Mouse (Mus musculus) right cerebral cortex, postnatal 36 days (tissue): Measurements from ENCODE around the gene 9930021J03Rik.

Experiments used
- DNase-seq, 2 experiments: peaks; one replicate each; pipeline ENCODE4 v3.0.0; 2022; ENCODE audit warnings: low spot score in 2 of 2, mixed read lengths in 1 of 2

The 9930021J03Rik gene

DNA sequence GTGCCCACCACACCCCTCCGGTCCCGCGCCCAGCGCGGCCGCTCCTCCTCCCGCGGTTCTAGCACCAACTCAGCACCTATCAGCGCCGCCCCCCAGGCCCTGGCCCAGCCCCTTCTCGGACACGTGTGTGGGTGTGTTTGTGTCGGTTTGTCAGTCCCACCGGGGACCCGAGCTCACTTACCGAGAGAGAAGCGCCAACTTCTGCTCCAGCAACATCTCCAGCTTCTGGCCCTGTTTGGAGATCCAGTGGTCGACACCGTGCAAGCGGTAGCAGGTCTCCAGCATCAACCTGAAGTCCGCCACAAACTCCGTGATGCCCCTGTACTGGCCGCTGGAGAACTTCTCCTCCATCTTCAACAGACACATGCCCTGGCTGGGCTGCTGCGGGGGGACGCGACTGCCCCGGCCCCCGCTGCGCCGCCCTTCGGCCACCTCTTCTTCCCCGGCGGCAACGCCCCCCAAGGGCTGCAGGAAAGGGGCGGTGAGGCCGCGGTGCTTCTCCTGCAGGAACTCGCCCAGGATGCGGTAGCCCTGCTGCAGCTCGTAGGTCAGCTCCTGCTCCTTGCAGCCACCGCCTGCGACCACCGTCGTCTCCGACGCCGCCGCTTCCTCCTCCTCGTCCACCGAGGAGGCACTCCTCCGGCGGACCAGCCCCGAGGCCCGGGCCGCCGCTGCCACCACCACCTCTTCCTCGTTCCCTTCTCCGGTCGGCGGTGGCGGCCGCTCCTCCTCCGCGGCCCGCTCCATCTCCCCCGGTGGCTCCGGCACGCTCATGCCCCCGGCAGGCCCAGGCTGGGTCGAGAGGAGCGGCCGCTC lies 480 bp downstream of the 9930021J03Rik start:
- peak; percentile 20 to 34 for DNase-seq

GRCm38 (mm10) chr19:29803946-29804345 lies 1.8 kb downstream of the 9930021J03Rik start:
- DNase-seq = no peak

- no peak for DNase-seq
Observed at GRCm38 (mm10) chr19:29797371-29797770, 8.4 kb downstream of the 9930021J03Rik start.

DNA sequence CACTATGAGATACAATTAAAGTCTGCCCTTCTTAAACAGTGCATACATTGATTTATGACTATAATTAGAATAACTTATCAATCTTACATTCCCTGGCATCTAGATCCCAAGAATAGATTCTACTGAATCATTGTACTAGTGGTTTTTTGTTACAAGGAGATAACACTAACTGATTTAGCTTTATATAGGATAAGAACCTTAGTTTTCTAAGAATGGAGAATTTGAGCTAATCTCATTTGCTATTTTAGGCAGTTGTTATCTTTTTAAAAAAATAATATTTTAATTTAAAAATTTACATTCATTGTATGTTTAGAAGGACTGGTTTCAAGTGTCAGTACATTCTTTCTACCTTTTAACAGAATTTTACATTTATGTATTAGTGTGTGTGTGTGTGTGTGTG lies 17.8 kb downstream of the 9930021J03Rik start:
- no peak for DNase-seq

GRCm38 (mm10) chr19:29782914-29783313 lies 22.9 kb downstream of the 9930021J03Rik start:
- no peak for DNase-seq

DNA sequence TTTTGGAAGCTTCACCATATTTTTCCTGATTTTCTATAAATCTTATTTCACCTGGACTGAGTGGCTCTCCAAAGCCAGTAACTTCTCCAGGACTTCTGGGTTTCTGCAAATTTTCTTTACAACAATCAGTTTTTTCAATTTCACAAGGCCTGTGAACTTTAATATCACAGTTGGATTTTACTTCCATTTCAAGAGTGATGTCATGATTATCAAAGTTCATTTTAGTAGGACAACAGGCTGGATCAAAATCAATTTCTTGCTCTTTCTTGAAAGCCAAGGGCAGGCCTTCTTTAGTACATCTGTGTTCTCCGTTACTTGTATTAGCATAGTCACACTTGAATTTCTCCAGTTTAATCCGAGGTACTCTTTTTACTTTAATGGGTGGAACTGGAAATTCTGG lies 51.9 kb downstream of the 9930021J03Rik start:
- no peak for DNase-seq

DNA sequence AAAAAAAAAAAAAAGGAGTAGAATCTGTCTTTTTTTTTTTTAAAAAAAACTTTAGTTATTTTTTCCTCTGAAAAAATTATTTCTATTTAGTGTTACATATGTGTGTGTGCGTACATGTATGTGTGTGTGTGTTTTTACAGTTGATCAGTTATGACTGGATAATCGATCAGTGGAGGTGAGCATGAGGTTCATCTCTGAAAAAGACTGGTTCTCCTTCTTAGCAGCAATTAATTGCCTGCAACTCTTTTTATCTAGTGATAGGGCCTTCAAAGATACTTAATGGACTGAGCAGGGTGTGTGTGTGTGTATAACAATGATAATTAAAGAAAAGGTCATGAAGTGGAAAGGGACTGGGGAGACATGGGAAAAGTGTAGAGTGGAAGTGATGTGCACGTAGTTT lies 54.8 kb downstream of the 9930021J03Rik start:
- no peak for DNase-seq

GRCm38 (mm10) chr19:29743531-29743930 lies 62.3 kb downstream of the 9930021J03Rik start:
- DNase-seq = no peak

- DNase-seq = no peak
Observed at GRCm38 (mm10) chr19:29740661-29741060, 65.1 kb downstream of the 9930021J03Rik start.

GRCm38 (mm10) chr19:29739608-29740007 lies 66.2 kb downstream of the 9930021J03Rik start:
- DNase-seq = no peak

DNA sequence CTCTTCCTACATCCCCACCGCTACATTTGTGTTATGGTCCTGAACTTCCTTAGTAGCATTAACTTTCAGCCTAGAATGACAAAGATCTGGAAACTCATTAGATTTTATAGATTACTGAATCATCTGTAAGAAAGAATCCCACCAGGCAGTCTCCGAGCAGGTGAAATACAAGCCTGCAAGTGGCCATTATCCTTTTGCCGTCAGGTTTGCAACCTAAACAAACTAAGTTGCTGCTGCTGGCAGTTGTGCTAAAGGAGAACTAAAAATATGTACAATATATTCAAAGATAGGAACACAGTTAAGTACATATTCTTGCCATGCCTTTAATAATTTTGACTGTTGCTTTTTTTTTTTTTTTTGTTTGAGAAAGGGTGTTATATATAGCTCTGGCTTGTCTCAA lies 70.4 kb downstream of the 9930021J03Rik start:
- DNase-seq = no peak

- DNase-seq = no peak
Observed at GRCm38 (mm10) chr19:29718476-29718875, 87.3 kb downstream of the 9930021J03Rik start.

- no peak for DNase-seq
Observed at GRCm38 (mm10) chr19:29717854-29718253, 87.9 kb downstream of the 9930021J03Rik start.

DNA sequence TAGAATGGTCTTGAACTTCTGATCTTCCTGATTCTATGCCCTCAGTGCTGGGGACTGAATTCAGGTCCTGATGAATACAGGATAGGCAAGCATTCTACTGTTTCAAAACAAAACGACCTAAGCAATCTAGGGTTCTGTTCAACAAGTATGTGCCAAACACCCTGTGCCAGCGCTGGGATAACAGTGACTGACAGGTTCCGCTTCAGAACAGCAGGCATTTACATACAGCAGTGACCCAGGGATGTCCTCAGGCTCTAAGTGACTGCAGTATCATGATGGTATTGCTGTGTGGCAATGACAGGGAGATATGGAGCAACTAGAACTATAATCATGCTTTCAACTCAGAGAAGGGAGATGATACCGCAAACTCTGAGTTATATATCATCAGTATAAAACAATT lies 92.3 kb downstream of the 9930021J03Rik start:
- DNase-seq = no peak

- DNase-seq = no peak
Observed at GRCm38 (mm10) chr19:29709461-29709860, 96.3 kb downstream of the 9930021J03Rik start.

GRCm38 (mm10) chr19:29708461-29708860 lies 97.3 kb downstream of the 9930021J03Rik start:
- no peak for DNase-seq

DNA sequence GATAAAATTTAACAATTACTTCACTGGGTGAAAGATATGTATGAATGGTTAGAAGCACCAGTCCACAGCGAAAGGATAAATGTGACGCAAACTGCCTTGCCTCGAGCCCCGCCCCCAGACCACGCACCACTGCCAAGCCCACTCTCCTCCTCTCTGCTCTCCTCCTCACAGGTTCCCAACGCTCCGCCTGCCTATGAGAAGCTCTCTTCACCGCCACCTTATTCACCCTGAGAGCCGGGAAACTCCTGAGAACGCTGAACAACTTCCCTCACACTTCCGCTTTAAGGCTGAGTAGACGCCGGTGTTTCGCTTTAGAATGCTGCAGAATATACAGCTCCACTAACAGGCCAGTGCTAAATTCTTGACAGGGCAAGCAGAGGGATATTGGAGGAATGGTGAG lies 97.8 kb downstream of the 9930021J03Rik start:
- no peak for DNase-seq

- DNase-seq = no peak
Observed at GRCm38 (mm10) chr19:29707314-29707898, 98.4 kb downstream of the 9930021J03Rik start.

GRCm38 (mm10) chr19:29704436-29704835 lies 101.4 kb downstream of the 9930021J03Rik start:
- no peak for DNase-seq

GRCm38 (mm10) chr19:29701707-29702106 lies 104.1 kb downstream of the 9930021J03Rik start:
- no peak for DNase-seq

DNA sequence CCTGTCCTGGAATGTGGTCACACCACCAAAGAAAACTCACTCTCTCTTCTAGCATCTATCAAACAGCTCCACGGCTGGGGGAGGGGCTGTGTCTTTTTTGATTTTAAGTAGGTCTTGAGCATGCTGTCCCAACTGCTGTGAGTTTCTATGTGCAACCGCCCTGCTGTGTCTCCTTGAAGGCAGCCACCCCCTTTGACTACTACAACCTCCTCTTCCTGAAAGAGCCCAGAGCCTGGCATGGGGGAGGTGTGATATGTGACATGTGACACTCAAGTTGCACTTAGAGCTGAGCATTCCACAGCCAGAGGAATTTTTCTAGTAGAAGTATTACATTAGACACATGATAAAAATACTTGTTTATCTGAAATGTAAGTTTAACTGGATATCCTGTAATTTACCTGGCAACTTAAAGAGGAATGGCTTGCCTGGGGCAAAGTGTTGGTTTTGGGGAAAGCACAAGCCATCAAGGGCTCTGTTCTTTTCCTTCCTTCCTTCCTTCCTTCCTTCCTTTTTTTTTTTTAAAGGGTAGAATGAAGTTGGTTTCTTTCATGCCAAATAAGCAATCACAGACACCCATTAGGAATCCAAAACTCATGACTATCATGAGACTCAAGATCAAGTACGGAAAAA lies 108.4 kb downstream of the 9930021J03Rik start, which contains the start of gene Mlana:
Gene Mlana (plus strand): TSS at position 580 of the 630 bp plus-strand sequence.
- no peak for DNase-seq

GRCm38 (mm10) chr19:29696840-29697239 lies 108.9 kb downstream of the 9930021J03Rik start:
- DNase-seq = no peak

DNA sequence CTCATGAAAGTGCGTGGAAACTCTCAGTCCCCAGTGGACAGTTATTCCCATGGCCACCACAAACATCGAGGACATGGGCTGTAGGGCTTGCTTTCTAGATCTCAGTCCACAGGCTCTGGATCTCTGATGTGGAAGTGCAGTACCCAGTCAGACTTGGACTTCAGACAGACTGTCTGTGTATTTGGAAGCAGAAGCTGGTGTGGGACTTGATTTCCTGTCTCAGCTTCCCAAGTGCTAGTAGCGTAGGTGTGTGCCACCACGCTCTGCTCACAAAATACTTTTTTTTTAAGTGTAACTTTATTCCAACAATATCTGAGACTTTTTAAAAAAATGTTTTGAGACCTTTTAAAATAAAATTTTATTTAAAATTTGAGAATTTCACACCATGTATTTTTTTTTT lies 109.5 kb downstream of the 9930021J03Rik start:
- peak in 1 of 2 experiments; percentile 27 for DNase-seq
